Mouse (Mus musculus) embryonic facial prominence, embryonic 10.5 days (tissue): ENCODE measurements around the gene Steap3. TPM values are rescaled to one million over a fixed set of nuclear protein-coding genes. Genes with fewer than 3 reads are reported as not detected.
A peak's percentile ranks its signal among the peaks of the same experiment; 100 is the strongest.

Source experiments
- DNase-seq: peaks from one replicate; pipeline ENCODE4 v3.0.0-alpha.2; 2017; ENCODE audit warnings: low spot score
- H3K27ac ChIP-seq: fragments of 300-500 bp; sonication (generic); replicated peaks from 2 replicates; pipeline ENCODE4 v1.5.1; 2016; ENCODE audit warnings: mild to moderate bottlenecking
- H3K27me3 ChIP-seq: fragments of 300-500 bp; sonication (generic); replicated peaks from 2 replicates; pipeline ENCODE4 v1.6.1; 2016; ENCODE audit warnings: low read depth, mild to moderate bottlenecking; ENCODE audit not compliant: poor library complexity, severe bottlenecking
- H3K36me3 ChIP-seq: fragments of 300-500 bp; sonication (generic); replicated peaks from 2 replicates; pipeline ENCODE4 v1.6.1; 2016; ENCODE audit warnings: mild to moderate bottlenecking, moderate library complexity
- H3K4me1 ChIP-seq: fragments of 300-500 bp; sonication (generic); 2 replicates; pipeline ENCODE4 v1.6.1; 2016
- H3K4me3 ChIP-seq: fragments of 300-500 bp; sonication (generic); 2 replicates; pipeline ENCODE4 v1.5.1; 2016; ENCODE audit warnings: mild to moderate bottlenecking, moderate library complexity
- H3K9me3 ChIP-seq: fragments of 300-500 bp; sonication (generic); 2 replicates; pipeline ENCODE4 v1.6.1; 2016; ENCODE audit warnings: mild to moderate bottlenecking
- WGBS: fragments of 180-500 bp; shearing (Covaris S2); methylation state at CpG from one replicate; pipeline ENCODE4 v1.1.7; 2016; 5-methylcytosine and 5-hydroxymethylcytosine counted together
- polyA plus RNA-seq: library from polyadenylated mRNA; unstranded; fragments of >200 nt; fragmentation: Nextera tagmentation; extraction: Ambion mirVana; gene quantifications from 2 replicates; pipeline ENCODE4 v1.2.1, GENCODE M21; 2016

The Steap3 gene
- polyA plus RNA-seq, 1 experiment from 2014 or later = 3.6 TPM

DNA sequence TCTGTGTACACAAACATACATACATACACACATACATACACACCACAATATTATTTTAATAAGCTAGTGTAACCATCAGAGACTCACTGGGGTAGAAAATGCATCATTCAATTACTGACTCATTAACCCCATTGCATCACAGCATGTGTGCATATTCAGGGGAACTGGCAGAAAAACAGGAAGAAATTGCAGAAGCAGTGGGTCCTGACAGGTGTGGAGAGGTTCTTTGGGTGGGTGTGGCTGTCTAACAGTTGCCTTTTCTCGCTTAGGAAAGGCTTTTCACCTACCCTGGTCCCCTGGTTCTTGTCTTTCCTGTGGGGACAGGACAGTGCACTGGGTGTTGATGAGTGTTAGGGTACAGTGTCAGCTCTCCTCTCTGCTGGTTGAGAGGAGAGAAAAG, 109.9 kb downstream of the Steap3 start:
- Histone ChIP-seq H3K36me3 (no peaks in the 10 kb centered on the region), H3K27ac (no peak overlapping the region), H3K4me3 (no peak overlapping the region), H3K27me3 (no peaks in the 10 kb centered on the region), H3K9me3 (no peaks in the 10 kb centered on the region), H3K4me1 (peaks cover 16% of the 10 kb centered on the region)
- 83% methylated on average over 1 of the region's 1 CpGs for WGBS
- no peak for DNase-seq

- H3K27me3 ChIP-seq = no peaks in the 10 kb centered on the region
- no peaks in the 10 kb centered on the region for H3K9me3 ChIP-seq
- peaks cover 16% of the 10 kb centered on the region for H3K4me1 ChIP-seq
- 93% methylated on average over 5 of the region's 5 CpGs for WGBS
- no peak for DNase-seq
- no peak overlapping the region for H3K27ac ChIP-seq
- no peaks in the 10 kb centered on the region for H3K36me3 ChIP-seq
- no peak overlapping the region for H3K4me3 ChIP-seq
Measured at GRCm38 (mm10) chr1:120161502-120161901, 111.0 kb downstream of the Steap3 start.

DNA sequence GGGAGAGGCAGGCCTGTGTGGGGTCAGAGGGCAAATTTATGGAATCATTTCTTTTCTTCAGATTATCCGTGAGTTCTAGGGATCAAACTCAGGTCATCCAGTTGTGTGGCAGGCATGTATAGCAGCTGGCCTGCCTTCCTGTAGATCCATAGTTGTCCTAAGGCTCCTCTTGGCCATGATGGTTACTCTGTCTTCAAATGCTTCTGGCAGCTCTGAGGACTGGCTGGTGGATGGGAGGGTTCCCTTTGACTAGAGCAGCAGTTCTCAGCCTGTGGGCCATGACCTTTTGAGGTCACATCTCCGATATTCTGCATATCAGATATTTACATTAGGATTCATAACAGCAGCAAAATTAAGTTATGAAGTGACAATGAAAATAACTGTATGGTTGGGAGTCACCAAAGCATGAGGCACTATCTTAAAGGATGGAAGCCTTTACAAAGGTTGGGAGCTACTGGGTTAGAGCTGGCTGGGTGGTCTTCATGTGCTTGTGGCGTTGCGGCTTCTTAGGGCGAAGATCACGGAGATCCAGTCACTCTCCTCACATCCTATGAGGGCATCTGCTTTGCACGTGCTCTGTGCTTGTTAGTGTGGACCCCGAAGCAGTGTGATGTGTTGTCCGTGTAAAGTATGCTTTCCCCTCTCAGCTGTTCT, 113.9 kb downstream of the Steap3 start:
- Histone ChIP-seq H3K4me1 (peaks cover 16% of the 10 kb centered on the region), H3K36me3 (no peaks in the 10 kb centered on the region), H3K9me3 (no peaks in the 10 kb centered on the region), H3K27ac (no peak overlapping the region), H3K27me3 (no peaks in the 10 kb centered on the region), H3K4me3 (no peak overlapping the region)
- 88% methylated on average over 9 of the region's 9 CpGs for WGBS
- no peak for DNase-seq

DNA sequence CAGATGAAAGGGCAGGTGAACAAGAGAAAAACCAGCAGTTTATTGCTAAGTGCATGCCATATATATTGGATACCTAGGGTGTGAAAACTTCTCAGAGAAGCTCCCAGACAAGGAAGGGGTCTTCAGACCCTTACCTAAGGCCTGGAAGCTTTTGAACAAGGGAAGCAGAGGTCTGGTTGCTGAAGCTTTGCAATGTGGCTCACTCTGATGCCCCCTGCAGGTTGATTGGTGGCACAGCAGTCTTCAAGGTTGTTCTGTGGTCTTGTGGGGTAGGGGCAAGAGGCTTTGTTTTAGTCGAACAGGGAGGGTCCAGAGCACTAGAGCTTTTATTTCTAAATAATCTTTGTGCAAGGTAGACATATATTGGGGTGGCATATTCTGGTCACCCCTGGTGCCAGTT, 117.2 kb downstream of the Steap3 start:
- DNase-seq = peak; percentile 56

GRCm38 (mm10) chr1:120154232-120154631, 118.3 kb downstream of the Steap3 start:
- Histone ChIP-seq H3K9me3 (no peaks in the 10 kb centered on the region), H3K4me1 (0 out of 2 replicates have a peak, but pooled peaks cover 5% of the 10 kb centered on the region), H3K27ac (no peak overlapping the region), H3K36me3 (no peaks in the 10 kb centered on the region), H3K27me3 (no peaks in the 10 kb centered on the region), H3K4me3 (no peak overlapping the region)
- DNase-seq = peak; percentile 41

More for the DNA sequence above, 117.2 kb downstream of the Steap3 start:
- Histone ChIP-seq H3K4me3 (no peak overlapping the region), H3K27ac (no peak overlapping the region), H3K36me3 (no peaks in the 10 kb centered on the region), H3K4me1 (peaks cover 16% of the 10 kb centered on the region), H3K27me3 (no peaks in the 10 kb centered on the region), H3K9me3 (no peaks in the 10 kb centered on the region)
- WGBS = 22% methylated on average over 1 of the region's 1 CpGs

- Histone ChIP-seq H3K36me3 (no peaks in the 10 kb centered on the region), H3K27me3 (no peaks in the 10 kb centered on the region), H3K4me1 (0 out of 2 replicates have a peak, but pooled peaks cover 4% of the 10 kb centered on the region), H3K4me3 (no peak overlapping the region), H3K9me3 (no peaks in the 10 kb centered on the region), H3K27ac (no peak overlapping the region)
- no peak for DNase-seq
Measured at GRCm38 (mm10) chr1:120146994-120147393, 125.5 kb downstream of the Steap3 start.

GRCm38 (mm10) chr1:120145527-120146216, 126.8 kb downstream of the Steap3 start:
- DNase-seq = no peak
- Histone ChIP-seq H3K4me3 (no peak overlapping the region), H3K27ac (no peak overlapping the region), H3K9me3 (no peaks in the 10 kb centered on the region), H3K27me3 (no peaks in the 10 kb centered on the region), H3K36me3 (no peaks in the 10 kb centered on the region), H3K4me1 (0 out of 2 replicates have a peak, but pooled peaks cover 4% of the 10 kb centered on the region)
- 89% methylated on average over 8 of the region's 8 CpGs for WGBS

DNA sequence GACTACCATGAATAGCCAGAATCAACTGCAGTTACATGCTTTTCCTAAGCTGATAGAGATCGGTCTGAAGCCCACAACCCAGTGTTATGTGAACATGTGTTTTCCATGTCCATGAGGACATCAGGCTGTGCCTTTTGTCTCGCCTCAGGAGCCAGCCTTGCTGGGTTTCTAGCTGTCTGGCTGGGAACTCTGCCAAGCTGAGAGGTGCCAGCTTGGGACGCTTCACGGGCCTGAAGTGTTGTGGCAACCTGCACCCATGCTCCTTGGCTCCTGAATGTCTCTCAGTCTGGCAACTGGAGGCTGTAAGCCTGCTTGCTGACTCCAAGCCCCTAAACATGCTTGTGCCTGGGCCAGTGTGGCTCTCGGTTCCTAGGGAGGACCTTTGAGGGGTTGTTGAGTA, 130.0 kb downstream of the Steap3 start:
- DNase-seq = no peak
- no peak overlapping the region for H3K27ac ChIP-seq
- no peak overlapping the region for H3K4me3 ChIP-seq
- no peaks in the 10 kb centered on the region for H3K9me3 ChIP-seq
- 0 out of 2 replicates have a peak, but pooled peaks cover 4% of the 10 kb centered on the region for H3K4me1 ChIP-seq
- 86% methylated on average over 5 of the region's 5 CpGs for WGBS
- H3K27me3 ChIP-seq = no peaks in the 10 kb centered on the region
- H3K36me3 ChIP-seq = no peaks in the 10 kb centered on the region

Other genes with a start within 250 kb of the Steap3 start
- gene Tmem37, start 198.6 kb downstream of the Steap3 start, polyA plus RNA-seq = 5.2 and 7.2 TPM in 2 replicates
- 693 and 727 TPM in 2 replicates for gene Dbi, start 151.6 kb downstream of the Steap3 start, polyA plus RNA-seq
- 19.8 and 20.7 TPM in 2 replicates for gene 3110009E18Rik, start 151.5 kb downstream of the Steap3 start, polyA plus RNA-seq
- gene C1ql2, start 67.9 kb upstream of the Steap3 start, polyA plus RNA-seq = 0.14 and 0.24 TPM in 2 replicates
- not detected in 2 replicates for gene Marco, start 232.3 kb upstream of the Steap3 start, polyA plus RNA-seq